Mouse (Mus musculus) olfactory bulb, adult 2 months (tissue): ENCODE data around the gene Fzr1. TPM values are rescaled to one million over a fixed set of nuclear protein-coding genes. Genes with fewer than 3 reads are reported as not detected.

Experiments used
- H3K27ac ChIP-seq: fragments of 200-500 bp; 2 replicates; pipeline ENCODE4 v1.5.1; 2012; ENCODE audit warnings: low read depth, low read length; ENCODE audit not compliant: insufficient read depth
- H3K4me1 ChIP-seq: fragments of 200-500 bp; 2 replicates; pipeline ENCODE4 v1.6.1; 2012; ENCODE audit warnings: low read length; ENCODE audit not compliant: control insufficient read depth, insufficient read depth
- H3K4me3 ChIP-seq: fragments of 200-500 bp; 2 replicates; pipeline ENCODE4 v1.5.1; 2012; ENCODE audit warnings: mild to moderate bottlenecking, low read depth, low read length, moderate library complexity; ENCODE audit not compliant: insufficient read depth
- CTCF ChIP-seq: fragments of 200-500 bp; IDR thresholded peaks from 2 replicates; pipeline ENCODE4 v1.5.1; 2012; ENCODE audit warnings: low read depth, mild to moderate bottlenecking, low read length, moderate library complexity; ENCODE audit not compliant: insufficient read depth
- POLR2A ChIP-seq: fragments of 200-500 bp; IDR thresholded peaks from 2 replicates; pipeline ENCODE4 v1.6.1; 2012; ENCODE audit warnings: mild to moderate bottlenecking, low read depth, low read length, moderate library complexity; ENCODE audit not compliant: insufficient read depth
- WGBS: fragments of 180-500 bp; shearing (Covaris S2); methylation state at CpG from one replicate; pipeline ENCODE4 v1.1.7; 2018; 5-methylcytosine and 5-hydroxymethylcytosine counted together
- polyA plus RNA-seq: library from polyadenylated mRNA; stranded (reverse); fragments of >200 nt; gene quantifications from 2 replicates; pipeline ENCODE4 v1.2.4, GENCODE M21; 2012; ENCODE audit warnings: low replicate concordance; ENCODE audit not compliant: missing spikeins, insufficient read depth, insufficient read length

The Fzr1 gene
- polyA plus RNA-seq, 1 experiment = not detected

DNA sequence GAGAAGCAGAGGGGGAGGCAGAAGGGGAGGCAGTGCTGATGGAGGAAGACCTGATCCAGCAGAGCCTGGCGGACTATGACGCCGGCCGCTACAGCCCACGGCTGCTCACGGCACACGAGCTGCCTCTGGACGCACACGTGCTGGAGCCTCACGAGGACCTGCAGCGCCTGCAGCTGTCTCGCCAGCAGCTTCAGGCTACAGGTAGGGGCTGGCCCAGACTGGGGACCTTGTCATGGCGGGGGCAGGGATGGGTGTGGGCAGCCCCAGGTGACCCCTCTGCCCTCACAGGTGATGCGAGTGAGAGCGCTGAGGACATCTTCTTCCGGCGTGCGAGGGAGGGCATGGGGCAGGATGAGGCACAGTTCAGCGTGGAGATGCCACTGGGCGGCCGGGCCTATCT is 53.1 kb downstream of the Fzr1 start:
- TF ChIP-seq CTCF (no peak), POLR2A (no peak)
- 94% methylated on average over 21 of the region's 21 CpGs for WGBS
- Histone ChIP-seq H3K4me1 (peaks cover 7% of the 10 kb centered on the region), H3K4me3 (no peak overlapping the region), H3K27ac (no peak overlapping the region)

GRCm38 (mm10) chr10:81323791-81324530 is 54.4 kb downstream of the Fzr1 start:
- TF ChIP-seq CTCF = no peak
- TF ChIP-seq POLR2A = no peak
- 93% methylated on average over 18 of the region's 18 CpGs for WGBS

DNA sequence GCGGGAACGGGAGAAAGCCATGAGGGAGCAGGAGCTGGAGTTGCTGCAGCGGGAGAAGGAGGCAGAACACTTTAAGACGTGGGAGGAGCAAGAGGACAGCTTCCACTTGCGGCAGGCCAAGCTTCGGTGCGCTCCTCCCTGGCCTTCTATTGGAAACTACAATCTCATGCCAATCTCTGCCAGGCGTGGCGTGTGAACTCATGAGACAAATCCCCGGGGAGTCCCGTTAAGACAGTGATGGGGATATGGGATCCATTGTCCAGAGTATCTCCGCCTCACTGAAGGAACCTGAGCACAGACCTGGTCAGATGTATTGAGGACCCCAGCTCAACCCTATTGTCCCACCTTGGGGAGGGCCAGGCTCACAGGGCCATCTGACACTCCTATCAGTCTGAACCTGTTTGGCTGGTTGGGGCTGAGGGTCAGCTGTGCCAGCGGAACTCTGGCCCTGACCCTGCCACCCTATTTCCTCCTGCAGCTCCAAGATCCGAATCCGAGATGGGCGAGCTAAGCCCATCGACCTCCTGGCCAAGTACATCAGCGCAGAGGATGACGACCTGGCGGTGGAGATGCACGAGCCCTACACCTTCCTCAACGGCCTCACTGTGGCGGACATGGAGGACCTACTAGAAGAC is 55.1 kb downstream of the Fzr1 start:
- WGBS = 90% methylated on average over 23 of the region's 23 CpGs
- no peak overlapping the region for H3K27ac ChIP-seq
- no peak overlapping the region for H3K4me3 ChIP-seq
- TF ChIP-seq CTCF (no peak), POLR2A (no peak)
- H3K4me1 ChIP-seq = peaks cover 24% of the 10 kb centered on the region

More at GRCm38 (mm10) chr10:81323791-81324530, 54.4 kb downstream of the Fzr1 start:
- H3K4me3 ChIP-seq = no peak overlapping the region
- H3K4me1 ChIP-seq = peaks cover 19% of the 10 kb centered on the region
- H3K27ac ChIP-seq = no peak overlapping the region

DNA sequence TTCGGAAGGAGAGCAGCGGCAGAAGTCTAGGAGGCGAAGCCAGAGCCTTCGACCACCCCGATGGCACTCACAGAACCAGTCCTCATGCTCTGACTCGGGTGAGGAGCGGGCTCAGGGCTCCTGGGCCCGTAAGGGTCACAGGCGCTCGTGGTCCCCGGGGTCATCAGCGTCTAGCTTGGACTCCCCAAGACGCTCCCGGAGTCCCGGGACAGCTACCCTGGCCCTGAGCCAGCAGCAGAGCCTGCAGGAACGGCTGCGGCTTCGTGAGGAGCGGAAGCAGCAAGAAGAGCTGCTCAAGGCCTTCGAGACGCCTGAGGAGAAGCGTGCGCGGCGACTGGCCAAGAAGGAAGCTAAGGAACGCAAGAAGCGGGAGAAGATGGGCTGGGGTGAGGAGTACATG is 55.9 kb downstream of the Fzr1 start:
- no peak for TF ChIP-seq CTCF
- no peak for TF ChIP-seq POLR2A
- peaks cover 24% of the 10 kb centered on the region for H3K4me1 ChIP-seq
- no peak overlapping the region for H3K4me3 ChIP-seq
- H3K27ac ChIP-seq = no peak overlapping the region
- WGBS = 91% methylated on average over 27 of the region's 27 CpGs

GRCm38 (mm10) chr10:81321436-81321835 is 56.9 kb downstream of the Fzr1 start:
- H3K4me3 ChIP-seq = peak overlapping the region; percentile 91
- H3K27ac ChIP-seq = peak overlapping the region; percentile 99; the same call in 1 of the 2 replicates
- WGBS = 3% methylated on average over 20 of the region's 20 CpGs
- H3K4me1 ChIP-seq = peaks cover 24% of the 10 kb centered on the region
- TF ChIP-seq CTCF (no peak), POLR2A (no peak)

DNA sequence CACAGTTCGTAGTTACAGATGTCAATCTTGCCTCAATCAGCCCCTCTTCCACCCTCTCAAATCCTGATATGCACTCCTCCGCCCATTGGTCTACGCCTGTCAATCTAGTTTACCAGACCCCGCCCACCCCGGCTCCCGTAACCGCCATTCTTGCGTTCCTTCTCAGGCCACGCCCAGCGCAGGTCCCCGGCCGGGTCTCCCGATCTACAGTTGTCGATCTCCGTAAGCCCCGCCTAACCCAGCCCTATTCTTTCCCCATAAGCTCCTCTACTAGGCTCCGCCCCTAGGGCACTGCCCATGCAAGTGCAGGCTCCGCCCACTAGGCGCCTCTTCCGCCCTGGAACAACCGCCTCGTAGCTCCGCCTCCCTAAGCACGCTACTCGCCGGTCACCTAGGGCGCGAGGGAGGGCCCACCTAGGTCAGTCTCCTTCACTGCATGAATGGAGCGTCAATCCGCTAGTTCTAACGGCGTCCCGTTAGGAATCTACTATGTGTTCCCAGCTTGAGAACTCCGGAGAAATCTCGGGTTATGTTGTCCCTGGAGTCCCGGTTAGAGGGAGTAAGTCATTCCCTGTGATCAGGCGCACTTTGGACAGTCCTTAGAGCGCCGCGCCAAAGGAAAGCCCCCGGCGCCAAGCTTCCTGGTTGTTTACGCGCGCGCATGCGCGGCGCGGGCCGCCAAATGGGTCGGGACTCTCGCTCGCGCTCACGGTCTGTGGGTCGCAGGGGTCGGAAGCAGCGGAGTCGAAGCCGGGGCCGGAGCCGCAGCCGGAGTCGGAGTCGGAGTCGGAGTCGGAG is 57.6 kb downstream of the Fzr1 start, which contains the start of gene Cactin:
Gene Cactin, plus strand, starts transcription at position 554 of the 798 bp plus-strand sequence.
- Histone ChIP-seq H3K4me3 (peak within 1 kb of the TSS; percentile 91), H3K4me1 (peaks cover 24% of the 10 kb centered on the region), H3K27ac (peak within 1 kb of the TSS; percentile 99)
- peak; percentile 68; the same call in 1 of the 2 replicates for TF ChIP-seq POLR2A
- no peak for TF ChIP-seq CTCF
- WGBS = under 1% methylated on average over 68 of the region's 68 CpGs

DNA sequence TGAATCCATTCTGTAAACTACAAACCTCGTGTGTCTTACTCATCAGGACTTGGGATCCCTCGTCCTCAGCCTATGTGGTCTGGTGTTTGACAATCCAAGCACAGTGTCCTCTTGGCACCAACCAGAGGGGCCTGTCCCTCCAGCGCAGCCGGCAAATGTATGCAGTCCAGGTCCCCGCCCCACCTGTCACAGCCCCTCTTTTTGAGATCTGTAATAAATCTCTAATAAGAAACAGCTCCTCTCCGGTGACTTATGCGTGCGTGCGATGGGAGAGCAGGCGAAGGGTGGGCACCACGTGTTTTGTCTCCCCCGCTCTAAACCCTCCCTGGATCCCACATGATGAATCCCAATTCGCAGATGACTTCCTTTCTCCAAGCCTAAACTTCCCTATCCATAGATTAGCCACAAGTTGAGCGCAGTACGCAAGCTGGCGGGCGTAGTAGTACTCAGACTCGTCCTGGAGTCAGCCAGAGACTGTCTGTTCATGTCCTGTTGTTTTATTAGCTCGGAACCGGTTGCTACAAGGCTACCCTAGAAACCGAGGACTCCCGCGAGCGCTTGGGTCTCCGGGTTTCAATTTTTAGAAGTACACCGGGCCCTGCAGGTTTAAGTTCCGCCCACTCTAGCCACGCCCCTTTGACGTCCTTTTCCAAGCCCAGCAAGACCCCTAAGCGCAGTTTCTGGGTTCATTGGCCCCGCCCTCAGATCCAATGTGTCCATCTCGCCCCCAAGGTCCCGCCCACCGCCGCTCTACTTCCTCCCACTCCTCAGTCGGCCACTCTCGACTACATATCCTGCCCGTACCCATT is 58.4 kb downstream of the Fzr1 start:
- under 1% methylated on average over 38 of the region's 38 CpGs for WGBS
- Histone ChIP-seq H3K27ac (peak overlapping the region; percentile 99), H3K4me1 (peaks cover 24% of the 10 kb centered on the region), H3K4me3 (peak overlapping the region; percentile 91)
- TF ChIP-seq POLR2A (no peak), CTCF (no peak)

DNA sequence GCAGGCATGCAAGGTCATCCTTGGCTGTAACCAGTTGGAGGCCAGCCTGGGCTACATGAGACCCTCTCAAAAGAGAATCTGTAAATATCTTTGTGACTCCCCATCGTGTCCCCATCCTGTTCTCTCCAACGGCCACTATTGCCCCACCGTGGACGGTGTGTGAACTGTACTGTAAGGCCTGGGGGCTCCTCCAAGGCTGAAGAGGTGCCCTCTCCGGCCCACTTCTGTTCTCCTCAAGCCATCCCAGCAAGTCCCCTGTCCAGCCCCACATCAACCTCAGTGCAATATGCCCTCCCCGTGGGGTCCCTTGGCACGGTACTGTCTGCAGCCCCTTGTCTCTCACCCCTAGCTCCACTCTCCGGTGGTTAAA is 59.0 kb downstream of the Fzr1 start:
- WGBS = 30% methylated on average over 8 of the region's 8 CpGs
- no peak overlapping the region for H3K4me3 ChIP-seq
- TF ChIP-seq POLR2A (no peak), CTCF (no peak)

More for the DNA sequence above, 59.0 kb downstream of the Fzr1 start:
- peaks cover 24% of the 10 kb centered on the region for H3K4me1 ChIP-seq
- H3K27ac ChIP-seq = 0 out of 2 replicates have a peak overlapping the region, but pooled peaks have one; percentile 99
